Mouse (Mus musculus) hindbrain, embryonic 11.5 days (tissue): Measurements from ENCODE around the gene Adam6b. TPM values are rescaled to one million over a fixed set of nuclear protein-coding genes. Genes with fewer than 3 reads are reported as not detected.

Source experiments
- polyA plus RNA-seq: library from polyadenylated mRNA; unstranded; fragments of >200 nt; fragmentation: Nextera tagmentation; extraction: Ambion mirVana; gene quantifications from 2 replicates; pipeline ENCODE4 v1.2.1, GENCODE M21; 2014

The Adam6b gene
- polyA plus RNA-seq, 1 experiment from 2014 or later: not detected

Other genes with a start within 250 kb of the Adam6b start
- gene Adam6a, start 54.4 kb downstream of the Adam6b start, polyA plus RNA-seq: not detected in 2 replicates